Mouse (Mus musculus): ENCODE results near the gene Ypel1. TPM values are rescaled to one million over a fixed set of nuclear protein-coding genes. Genes with fewer than 3 reads are reported as not detected.

The Ypel1 gene
- total and polyA plus RNA-seq, 2 experiments from 2014 or later: 76.7 to 131 TPM

GRCm38 (mm10) chr16:17044320-17044719 lies 25.2 kb upstream of the Ypel1 start:
- no peak overlapping the region for H3K4me3 ChIP-seq (ENCODE audit: low read depth, low read length)
- no peak overlapping the region for H3K4me2 ChIP-seq (ENCODE audit: low read depth)
- H3K36me3 ChIP-seq (ENCODE audit: insufficient read depth): peaks cover 41% of the 10 kb centered on the region
- 68% methylated on average over 3 of the region's 3 CpGs for WGBS
- H3K27ac ChIP-seq (ENCODE audit: low read depth, low read length): no peak overlapping the region
- TF ChIP-seq CTCF (IDR thresholded peaks at IDR 0.05; ENCODE audit: low read depth): no peak
- DNase-seq: no peak
- H3K9me3 ChIP-seq (ENCODE audit: low read length): no peaks in the 10 kb centered on the region
- H3K9ac ChIP-seq: no peak overlapping the region
- no peaks in the 10 kb centered on the region for H3K27me3 ChIP-seq (ENCODE audit: insufficient read depth, low read length)
- no peak for ATAC-seq
- H3K4me1 ChIP-seq (ENCODE audit: insufficient read depth): no peaks in the 10 kb centered on the region

DNA sequence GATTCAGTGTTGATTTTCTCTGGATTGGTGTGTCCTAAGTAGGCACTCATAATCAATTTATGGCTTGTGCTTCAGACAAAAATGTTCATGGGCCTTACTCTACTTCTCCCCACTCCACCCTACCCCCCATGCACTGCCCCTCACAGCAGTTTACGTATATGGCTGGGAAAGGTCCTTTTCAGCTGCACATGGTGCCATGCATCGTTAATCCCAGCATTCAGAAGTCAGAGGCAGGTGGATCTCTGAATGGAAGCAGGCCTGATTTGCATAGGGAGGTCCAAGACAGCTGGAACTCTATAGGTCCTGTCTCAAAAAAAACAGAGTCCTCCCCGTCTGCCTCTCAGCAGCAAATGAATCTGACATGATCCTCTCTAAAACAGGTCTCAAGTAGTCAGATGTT lies 24.2 kb upstream of the Ypel1 start:
- Histone ChIP-seq H3K36me3 (ENCODE audit: insufficient read depth) (peaks cover 33% of the 10 kb centered on the region), H3K9me3 (ENCODE audit: low read length) (no peaks in the 10 kb centered on the region), H3K4me1 (ENCODE audit: insufficient read depth) (no peaks in the 10 kb centered on the region), H3K9ac (no peak overlapping the region), H3K27ac (ENCODE audit: low read depth, low read length) (no peak overlapping the region), H3K4me2 (ENCODE audit: low read depth) (no peak overlapping the region), H3K4me3 (ENCODE audit: low read depth, low read length) (no peak overlapping the region), H3K27me3 (ENCODE audit: insufficient read depth, low read length) (no peaks in the 10 kb centered on the region)
- TF ChIP-seq CTCF (IDR thresholded peaks at IDR 0.05; ENCODE audit: low read depth): no peak
- 23% methylated on average over 3 of the region's 3 CpGs for WGBS
- ATAC-seq: no peak
- DNase-seq: no peak

DNA sequence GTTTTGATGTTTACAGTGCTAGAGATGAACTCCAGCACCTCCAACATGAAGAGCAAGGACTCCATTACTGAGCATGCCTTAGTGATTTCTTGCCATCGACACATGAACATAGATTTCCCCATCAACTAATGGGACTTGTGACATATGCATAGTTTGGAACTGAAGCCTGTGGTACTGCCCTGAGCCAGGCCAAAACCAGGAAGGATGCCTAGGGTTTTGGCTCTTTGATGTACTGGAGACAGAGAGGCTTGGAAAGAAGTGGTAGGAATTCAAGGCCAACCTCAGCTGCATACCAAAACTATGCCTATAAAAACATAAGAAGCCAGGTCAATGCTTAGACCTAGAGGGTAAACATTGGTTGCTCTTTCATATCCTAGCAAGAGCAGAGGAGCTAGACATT lies 19.6 kb upstream of the Ypel1 start:
- ATAC-seq (no peak), DNase-seq (no peak)
- Histone ChIP-seq H3K27ac (ENCODE audit: low read depth, low read length) (no peak overlapping the region), H3K27me3 (ENCODE audit: insufficient read depth, low read length) (no peaks in the 10 kb centered on the region), H3K36me3 (ENCODE audit: insufficient read depth) (peaks cover 13% of the 10 kb centered on the region), H3K9ac (no peak overlapping the region), H3K4me2 (ENCODE audit: low read depth) (no peak overlapping the region), H3K9me3 (ENCODE audit: low read length) (no peaks in the 10 kb centered on the region), H3K4me3 (ENCODE audit: low read depth, low read length) (no peak overlapping the region), H3K4me1 (ENCODE audit: insufficient read depth) (0 out of 2 replicates have a peak, but pooled peaks cover 2% of the 10 kb centered on the region)
- WGBS: 91% methylated on average over 1 of the region's 1 CpGs
- TF ChIP-seq CTCF (IDR thresholded peaks at IDR 0.05; ENCODE audit: low read depth): no peak

GRCm38 (mm10) chr16:17052087-17052486 lies 17.4 kb upstream of the Ypel1 start:
- Histone ChIP-seq H3K4me1 (ENCODE audit: insufficient read depth) (0 out of 2 replicates have a peak, but pooled peaks cover 8% of the 10 kb centered on the region), H3K9me3 (ENCODE audit: low read length) (no peaks in the 10 kb centered on the region), H3K27me3 (ENCODE audit: insufficient read depth, low read length) (no peaks in the 10 kb centered on the region), H3K4me3 (ENCODE audit: low read depth, low read length) (no peak overlapping the region), H3K36me3 (ENCODE audit: insufficient read depth) (peaks cover 9% of the 10 kb centered on the region), H3K27ac (ENCODE audit: low read depth, low read length) (no peak overlapping the region), H3K4me2 (ENCODE audit: low read depth) (no peak overlapping the region), H3K9ac (no peak overlapping the region)
- no peak for ATAC-seq
- WGBS: 78% methylated on average over 7 of the region's 7 CpGs
- no peak for DNase-seq
- TF ChIP-seq CTCF (IDR thresholded peaks at IDR 0.05; ENCODE audit: low read depth): no peak

DNA sequence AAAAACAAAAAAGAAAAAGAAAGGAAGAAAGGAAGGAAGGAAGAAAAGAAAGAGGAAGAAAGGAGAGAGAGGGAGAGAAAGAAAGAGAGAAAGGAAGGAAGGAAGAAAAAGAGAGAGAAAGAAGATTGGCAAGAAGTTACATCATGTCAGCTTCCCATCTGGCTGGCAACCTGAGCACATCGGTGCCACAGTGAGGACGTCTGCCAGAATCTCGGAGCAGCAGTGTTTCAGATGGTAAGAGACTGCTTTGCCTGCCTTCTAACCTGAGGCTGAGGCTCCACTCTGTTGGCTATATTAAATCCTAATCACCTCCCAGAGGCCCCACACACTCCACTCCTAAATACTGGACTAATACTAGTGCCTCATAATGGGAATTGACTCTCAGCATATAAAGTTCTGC lies 15.6 kb upstream of the Ypel1 start:
- no peaks in the 10 kb centered on the region; the same call in none of the 2 replicates for H3K36me3 ChIP-seq (ENCODE audit: insufficient read depth)
- H3K9ac ChIP-seq: no peak overlapping the region
- ATAC-seq (no peak; the same call in 1 of the 2 replicates), DNase-seq (no peak)
- no peak overlapping the region for H3K4me2 ChIP-seq (ENCODE audit: low read depth)
- H3K9me3 ChIP-seq (ENCODE audit: low read length): no peaks in the 10 kb centered on the region
- no peak overlapping the region for H3K4me3 ChIP-seq (ENCODE audit: low read depth, low read length)
- H3K4me1 ChIP-seq (ENCODE audit: insufficient read depth): 0 out of 2 replicates have a peak, but pooled peaks cover 8% of the 10 kb centered on the region
- no peaks in the 10 kb centered on the region for H3K27me3 ChIP-seq (ENCODE audit: insufficient read depth, low read length)
- 44% methylated on average over 3 of the region's 3 CpGs for WGBS
- H3K27ac ChIP-seq (ENCODE audit: low read depth, low read length): no peak overlapping the region
- TF ChIP-seq CTCF (IDR thresholded peaks at IDR 0.05; ENCODE audit: low read depth): no peak

- Histone ChIP-seq H3K27ac (ENCODE audit: low read depth, low read length) (peak overlapping the region; percentile 67; the same call in 1 of the 2 replicates), H3K36me3 (ENCODE audit: insufficient read depth) (no peaks in the 10 kb centered on the region), H3K4me2 (ENCODE audit: low read depth) (no peak overlapping the region), H3K4me3 (ENCODE audit: low read depth, low read length) (no peak overlapping the region), H3K4me1 (ENCODE audit: insufficient read depth) (0 out of 2 replicates have a peak, but pooled peaks cover 8% of the 10 kb centered on the region), H3K9me3 (ENCODE audit: low read length) (no peaks in the 10 kb centered on the region), H3K27me3 (ENCODE audit: insufficient read depth, low read length) (no peaks in the 10 kb centered on the region), H3K9ac (no peak overlapping the region)
- peak; percentile 77 for DNase-seq
- WGBS: 15% methylated on average over 3 of the region's 3 CpGs
- peak; percentile 86 for ATAC-seq
- no peak for TF ChIP-seq CTCF (IDR thresholded peaks at IDR 0.05; ENCODE audit: low read depth)
Measured at GRCm38 (mm10) chr16:17055584-17055983, 13.9 kb upstream of the Ypel1 start.

DNA sequence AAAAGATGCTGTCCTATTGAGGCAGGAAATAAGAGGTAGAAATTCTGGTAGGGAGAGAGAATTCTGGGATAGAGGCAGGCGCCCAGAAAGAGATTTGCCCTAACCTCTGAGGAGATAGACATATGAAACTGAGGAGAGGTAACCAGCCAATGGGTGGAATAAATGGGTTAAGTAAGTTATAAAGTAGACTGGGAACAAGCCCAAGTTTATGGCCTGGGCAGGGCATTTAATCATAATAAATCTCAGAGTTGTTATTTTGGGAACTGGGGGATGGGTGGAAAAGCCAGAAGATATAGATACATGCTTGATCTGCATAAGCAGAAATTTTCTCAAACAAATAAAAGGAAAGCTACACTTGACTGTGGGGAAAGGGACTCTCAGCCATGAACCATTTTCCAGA lies 7.2 kb upstream of the Ypel1 start:
- H3K27me3 ChIP-seq (ENCODE audit: insufficient read depth, low read length): no peaks in the 10 kb centered on the region
- H3K27ac ChIP-seq (ENCODE audit: low read depth, low read length): no peak overlapping the region
- no peak for DNase-seq
- H3K4me1 ChIP-seq (ENCODE audit: insufficient read depth): no peaks in the 10 kb centered on the region
- no peak for TF ChIP-seq CTCF (IDR thresholded peaks at IDR 0.05; ENCODE audit: low read depth)
- no peak for ATAC-seq
- H3K4me3 ChIP-seq (ENCODE audit: low read depth, low read length): no peak overlapping the region
- H3K36me3 ChIP-seq (ENCODE audit: insufficient read depth): no peaks in the 10 kb centered on the region
- 62% methylated on average over 1 of the region's 1 CpGs for WGBS
- H3K9me3 ChIP-seq (ENCODE audit: low read length): no peaks in the 10 kb centered on the region
- no peak overlapping the region for H3K9ac ChIP-seq
- H3K4me2 ChIP-seq (ENCODE audit: low read depth): no peak overlapping the region

Measured in forebrain, postnatal 0 days (tissue).